Mouse (Mus musculus) midbrain, embryonic 16.5 days (tissue): ENCODE data around the gene Pprc1. TPM values are rescaled to one million over a fixed set of nuclear protein-coding genes. Genes with fewer than 3 reads are reported as not detected.

ENCODE experiments used
- ATAC-seq: fragments of 200-750 bp; cut with Nextera tagmentation; 2 replicates; pipeline ENCODE4 v1.8.0; 2017; ENCODE audit warnings: moderate TSS enrichment
- H3K27ac ChIP-seq: fragments of 300-500 bp; sonication (generic); 2 replicates; pipeline ENCODE4 v1.5.1; 2014; ENCODE audit warnings: mild to moderate bottlenecking, low read length, mixed read lengths
- H3K27me3 ChIP-seq: fragments of 300-500 bp; sonication (generic); 2 replicates; pipeline ENCODE4 v1.6.1; 2014; ENCODE audit warnings: low read depth, low read length, mixed read lengths; ENCODE audit not compliant: control insufficient read depth, insufficient read depth
- H3K36me3 ChIP-seq: fragments of 300-500 bp; sonication (generic); 2 replicates; pipeline ENCODE4 v1.6.1; 2014; ENCODE audit warnings: mild to moderate bottlenecking, low read length, moderate library complexity, mixed read lengths; ENCODE audit not compliant: control insufficient read depth, insufficient read depth
- H3K4me1 ChIP-seq: fragments of 300-500 bp; sonication (generic); 2 replicates; pipeline ENCODE4 v1.6.1; 2014; ENCODE audit warnings: mild to moderate bottlenecking, low read length, mixed read lengths; ENCODE audit not compliant: control insufficient read depth, insufficient read depth
- H3K4me2 ChIP-seq: fragments of 300-500 bp; sonication (generic); 2 replicates; pipeline ENCODE4 v1.6.1; 2014; ENCODE audit warnings: mild to moderate bottlenecking, low read length, mixed read lengths
- H3K4me3 ChIP-seq: fragments of 300-500 bp; sonication (generic); 2 replicates; pipeline ENCODE4 v1.5.1; 2014; ENCODE audit warnings: low read depth, mild to moderate bottlenecking, low read length, moderate library complexity, mixed read lengths
- H3K9ac ChIP-seq: fragments of 300-500 bp; sonication (generic); 2 replicates; pipeline ENCODE4 v1.6.1; 2014; ENCODE audit warnings: low read depth, low read length, mixed read lengths
- H3K9me3 ChIP-seq: fragments of 300-500 bp; sonication (generic); replicated peaks from 2 replicates; pipeline ENCODE4 v1.6.1; 2014; ENCODE audit warnings: mild to moderate bottlenecking, low read length, mixed read lengths; ENCODE audit not compliant: control insufficient read depth, poor library complexity, severe bottlenecking
- WGBS: fragments of 180-500 bp; shearing (Covaris S2); extraction: QIAGEN DNeasy Blood & Tissue Kit; methylation state at CpG from one replicate; pipeline ENCODE4 v1.1.7; 2014; 5-methylcytosine and 5-hydroxymethylcytosine counted together
- polyA plus RNA-seq: library from polyadenylated mRNA; unstranded; fragments of >200 nt; fragmentation: Nextera tagmentation; extraction: Ambion mirVana; gene quantifications from 2 replicates; pipeline ENCODE4 v1.2.1, GENCODE M21; 2015

Pprc1 gene
- polyA plus RNA-seq, 1 experiment from 2014 or later = 19.9 TPM

DNA sequence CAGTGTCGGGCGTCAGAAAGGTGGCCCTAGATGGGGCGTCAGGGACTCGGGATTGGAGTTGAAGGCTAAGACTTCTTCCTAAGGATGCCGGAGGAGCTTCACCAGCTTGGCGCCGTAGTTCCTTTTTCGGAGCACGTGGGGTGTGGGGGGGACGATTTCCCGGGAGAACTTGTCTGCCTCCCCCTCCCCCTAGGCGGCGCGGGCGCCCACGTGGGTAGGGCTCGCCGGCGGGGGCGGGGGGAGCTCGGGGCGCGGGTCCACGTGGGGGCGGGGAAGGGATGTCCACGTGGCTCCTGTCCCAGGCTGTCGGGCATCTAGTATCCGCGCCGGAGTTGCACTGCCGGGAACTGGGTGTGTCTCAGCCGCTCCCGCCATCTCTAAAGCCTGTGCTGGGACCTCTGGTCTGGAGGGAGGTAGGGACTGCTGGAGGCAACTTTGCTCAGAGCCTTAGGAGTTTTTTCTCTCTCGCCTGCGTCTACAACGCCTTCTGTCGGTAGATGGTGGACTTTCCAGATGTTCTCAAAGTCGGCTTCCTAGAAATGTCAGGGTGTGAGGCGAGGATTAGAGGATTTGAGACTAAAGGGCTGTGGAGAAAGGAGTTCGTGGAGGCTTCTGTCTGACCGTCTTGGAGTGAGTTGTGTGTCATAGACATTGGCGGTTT is 12.4 kb downstream of the Pprc1 start:
- H3K36me3 ChIP-seq = peaks cover 6% of the 10 kb centered on the region
- peak overlapping the region; percentile 87 for H3K27ac ChIP-seq
- H3K9ac ChIP-seq = peak overlapping the region; percentile 87
- H3K4me1 ChIP-seq = peaks cover 15% of the 10 kb centered on the region
- no peaks in the 10 kb centered on the region for H3K27me3 ChIP-seq
- peak; percentile 57 for ATAC-seq
- H3K4me3 ChIP-seq = peak overlapping the region; percentile 91
- H3K9me3 ChIP-seq = no peaks in the 10 kb centered on the region
- H3K4me2 ChIP-seq = peak overlapping the region; percentile 87
- under 1% methylated on average over 34 of the region's 42 CpGs for WGBS

GRCm38 (mm10) chr19:46058466-46058865 is 13.8 kb downstream of the Pprc1 start:
- H3K27ac ChIP-seq = no peak overlapping the region
- ATAC-seq = no peak
- no peaks in the 10 kb centered on the region for H3K27me3 ChIP-seq
- H3K4me3 ChIP-seq = no peak overlapping the region
- peaks cover 15% of the 10 kb centered on the region for H3K4me1 ChIP-seq
- H3K9ac ChIP-seq = no peak overlapping the region
- 96% methylated on average over 7 of the region's 7 CpGs for WGBS
- peaks cover 20% of the 10 kb centered on the region for H3K36me3 ChIP-seq
- no peaks in the 10 kb centered on the region for H3K9me3 ChIP-seq
- no peak overlapping the region for H3K4me2 ChIP-seq

- Histone ChIP-seq H3K27ac (no peak overlapping the region), H3K27me3 (no peaks in the 10 kb centered on the region), H3K9me3 (no peaks in the 10 kb centered on the region), H3K4me1 (peaks cover 12% of the 10 kb centered on the region), H3K4me3 (no peak overlapping the region), H3K36me3 (peaks cover 40% of the 10 kb centered on the region), H3K9ac (no peak overlapping the region), H3K4me2 (no peak overlapping the region)
- no peak for ATAC-seq
- 90% methylated on average over 6 of the region's 6 CpGs for WGBS
These were observed 16.2 kb downstream of the Pprc1 start for GRCm38 (mm10) chr19:46060845-46061244.

DNA sequence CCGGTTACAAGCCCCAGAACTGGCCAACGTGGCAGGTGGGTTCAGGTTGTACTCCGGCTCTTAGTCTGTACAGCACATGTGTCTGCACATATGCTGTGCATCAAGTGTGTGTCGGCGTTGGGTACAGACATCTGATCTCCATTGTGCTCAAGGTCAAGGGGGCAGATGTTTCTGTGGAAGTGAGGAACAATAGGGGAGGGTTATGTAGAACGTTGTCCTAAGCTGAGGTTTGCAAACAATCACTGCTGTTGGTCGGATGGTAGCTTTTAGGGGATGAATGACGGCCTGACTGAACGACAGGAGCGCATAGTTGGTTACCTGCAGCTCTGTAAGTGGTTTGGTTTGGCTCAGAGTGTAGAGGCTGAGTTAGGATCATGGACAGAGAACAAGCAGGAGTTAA is 23.4 kb downstream of the Pprc1 start:
- no peak overlapping the region for H3K4me2 ChIP-seq

DNA sequence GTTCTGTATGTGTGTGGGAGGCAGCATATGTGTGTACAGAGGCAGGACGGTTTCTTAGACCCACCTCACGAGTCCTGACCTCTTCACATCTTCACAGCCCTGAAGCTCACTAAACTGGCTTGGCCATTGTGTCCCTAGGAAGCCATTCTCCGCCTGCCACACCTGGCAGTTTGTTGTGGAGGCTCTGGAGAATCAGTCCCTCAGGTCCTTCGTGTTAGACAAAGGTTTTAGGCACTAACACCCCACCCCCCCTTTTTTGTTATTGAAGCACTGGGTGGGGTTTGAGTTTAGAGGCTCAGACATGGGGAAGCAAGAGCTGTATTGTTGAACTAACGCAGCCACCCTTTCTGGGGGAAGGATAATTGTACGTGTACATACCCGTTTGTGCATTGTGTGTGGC is 28.6 kb downstream of the Pprc1 start:
- ATAC-seq = no peak
- H3K27ac ChIP-seq = no peak overlapping the region
- H3K36me3 ChIP-seq = peaks cover 21% of the 10 kb centered on the region
- no peaks in the 10 kb centered on the region for H3K27me3 ChIP-seq
- WGBS = 86% methylated on average over 7 of the region's 7 CpGs
- no peak overlapping the region for H3K4me2 ChIP-seq
- H3K4me1 ChIP-seq = peaks cover 18% of the 10 kb centered on the region
- H3K9ac ChIP-seq = no peak overlapping the region
- H3K9me3 ChIP-seq = no peaks in the 10 kb centered on the region
- no peak overlapping the region for H3K4me3 ChIP-seq

More for the DNA sequence above, 23.4 kb downstream of the Pprc1 start:
- WGBS = 83% methylated on average over 10 of the region's 10 CpGs
- ATAC-seq = no peak
- H3K4me3 ChIP-seq = no peak overlapping the region
- no peak overlapping the region for H3K9ac ChIP-seq
- H3K27ac ChIP-seq = no peak overlapping the region
- H3K36me3 ChIP-seq = peaks cover 60% of the 10 kb centered on the region
- no peaks in the 10 kb centered on the region for H3K27me3 ChIP-seq
- no peaks in the 10 kb centered on the region for H3K4me1 ChIP-seq
- no peaks in the 10 kb centered on the region for H3K9me3 ChIP-seq

DNA sequence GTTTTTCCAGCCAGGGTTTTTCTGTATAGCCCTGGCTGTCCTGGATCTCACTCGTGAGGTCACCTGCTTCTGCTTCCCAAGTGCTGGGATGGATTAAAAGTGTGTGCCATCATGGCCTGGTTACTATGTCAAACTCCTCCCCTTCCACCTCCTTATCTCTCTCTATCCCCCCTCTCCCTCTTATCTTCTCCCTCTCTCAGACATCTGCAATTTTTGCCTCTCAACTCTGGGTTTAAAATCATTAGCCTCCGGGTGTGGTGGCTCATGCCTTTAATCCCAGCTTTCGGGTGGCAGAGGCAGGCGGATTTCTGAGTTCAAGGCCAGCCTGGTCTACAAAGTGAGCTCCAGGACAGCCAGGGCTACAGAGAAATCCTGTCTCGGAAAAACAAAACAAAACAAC is 29.6 kb downstream of the Pprc1 start:
- Histone ChIP-seq H3K27ac (no peak overlapping the region), H3K9ac (no peak overlapping the region), H3K4me1 (peaks cover 18% of the 10 kb centered on the region), H3K27me3 (no peaks in the 10 kb centered on the region), H3K9me3 (no peaks in the 10 kb centered on the region), H3K36me3 (peaks cover 18% of the 10 kb centered on the region), H3K4me3 (no peak overlapping the region), H3K4me2 (no peak overlapping the region)
- 96% methylated on average over 5 of the region's 5 CpGs for WGBS
- ATAC-seq = no peak

DNA sequence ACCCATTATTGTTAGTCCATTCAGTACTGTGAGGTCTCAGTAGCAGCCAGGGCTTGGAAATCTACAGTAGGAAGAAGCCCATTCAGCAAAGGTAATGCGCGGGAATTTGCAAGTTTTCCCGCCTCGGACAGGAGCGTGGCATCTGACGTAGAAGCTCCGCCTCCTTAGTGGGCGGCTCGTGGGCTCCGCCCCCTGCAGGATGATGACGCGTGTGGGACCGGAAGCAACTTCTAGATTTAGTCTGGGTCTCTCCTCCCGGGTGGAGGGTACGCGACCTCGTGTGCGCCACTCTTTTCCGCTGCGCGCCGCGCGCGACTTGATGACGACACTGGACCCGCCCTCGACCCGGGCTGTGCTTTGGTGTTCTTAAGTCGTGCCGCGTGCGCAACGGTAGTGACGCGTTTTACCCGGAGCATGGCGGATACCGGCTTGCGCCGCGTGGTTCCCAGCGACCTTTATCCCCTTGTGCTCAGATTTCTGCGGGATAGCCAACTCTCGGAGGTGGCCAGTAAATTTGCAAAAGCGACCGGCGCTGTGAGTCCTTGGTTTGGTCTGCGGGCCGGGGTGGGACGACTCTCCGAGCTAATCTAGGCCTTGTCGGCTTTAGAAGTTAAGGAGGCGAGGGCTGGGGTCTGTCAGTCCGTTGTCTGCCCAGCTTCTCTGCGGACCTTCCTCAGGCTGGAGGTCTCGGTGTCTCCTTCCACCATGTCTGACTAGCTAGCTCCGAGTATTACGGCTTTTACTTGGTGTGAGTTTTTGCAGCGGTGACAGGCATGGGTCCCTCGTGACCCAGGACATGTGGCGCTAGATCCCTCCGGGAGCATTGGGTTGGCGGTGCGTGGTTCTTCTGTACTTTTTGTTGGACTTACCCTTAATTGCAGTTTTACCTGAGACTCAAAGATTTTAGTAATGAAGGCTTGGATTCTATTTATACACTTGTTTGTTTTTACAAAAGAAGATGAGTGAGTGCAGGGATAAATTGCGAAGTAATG is 31.2 kb downstream of the Pprc1 start, which contains the start of gene Nolc1:
Gene Nolc1 (plus strand): TSS at position 248 of the 992 bp plus-strand sequence.
- Histone ChIP-seq H3K9me3 (no peaks in the 10 kb centered on the region), H3K9ac (peak within 1 kb of the TSS; percentile 76), H3K27ac (peak within 1 kb of the TSS; percentile 76), H3K36me3 (peaks cover 14% of the 10 kb centered on the region), H3K27me3 (no peaks in the 10 kb centered on the region), H3K4me3 (peak within 1 kb of the TSS; percentile 92), H3K4me2 (peak within 1 kb of the TSS; percentile 75), H3K4me1 (peaks cover 18% of the 10 kb centered on the region)
- WGBS = under 1% methylated on average over 66 of the region's 66 CpGs
- ATAC-seq = peak; percentile 95

DNA sequence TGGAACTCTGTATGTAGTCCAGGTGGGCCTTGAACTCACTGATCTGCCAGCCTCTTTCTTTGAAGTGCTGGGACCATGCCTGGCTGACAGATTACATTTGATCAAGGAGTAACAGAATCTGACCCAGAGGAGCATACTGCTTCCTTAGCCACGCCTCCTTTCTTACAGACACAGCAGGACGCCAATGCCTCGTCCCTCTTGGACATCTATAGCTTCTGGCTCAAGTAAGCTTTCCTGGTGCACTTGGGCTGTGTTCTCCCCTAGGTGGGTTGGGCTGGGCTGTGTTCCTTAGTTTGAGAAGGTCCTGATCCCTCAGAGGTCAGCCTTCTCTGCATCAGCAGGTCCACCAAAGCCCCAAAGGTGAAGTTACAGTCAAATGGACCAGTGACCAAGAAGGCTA is 33.8 kb downstream of the Pprc1 start:
- H3K4me2 ChIP-seq = no peak overlapping the region
- H3K9me3 ChIP-seq = no peaks in the 10 kb centered on the region
- WGBS = 64% methylated on average over 3 of the region's 3 CpGs
- H3K36me3 ChIP-seq = peaks cover 34% of the 10 kb centered on the region
- no peak overlapping the region for H3K4me3 ChIP-seq
- no peaks in the 10 kb centered on the region for H3K27me3 ChIP-seq
- peaks cover 18% of the 10 kb centered on the region for H3K4me1 ChIP-seq
- H3K27ac ChIP-seq = no peak overlapping the region
- ATAC-seq = no peak
- no peak overlapping the region for H3K9ac ChIP-seq

- peaks cover 44% of the 10 kb centered on the region for H3K36me3 ChIP-seq
- no peak overlapping the region for H3K9ac ChIP-seq
- no peaks in the 10 kb centered on the region for H3K9me3 ChIP-seq
- no peak overlapping the region for H3K4me2 ChIP-seq
- H3K4me1 ChIP-seq = no peaks in the 10 kb centered on the region
- no peak for ATAC-seq
- H3K27ac ChIP-seq = no peak overlapping the region
- no peaks in the 10 kb centered on the region for H3K27me3 ChIP-seq
- no peak overlapping the region for H3K4me3 ChIP-seq
- WGBS = 98% methylated on average over 8 of the region's 8 CpGs
These were observed 40.5 kb downstream of the Pprc1 start for GRCm38 (mm10) chr19:46085185-46085584.
